ENCODE assay signal across 15 mouse cellular contexts in genomic region chr17:44328147-44328482, GRCm38 (mm10).
DNase-seq lines count a peak whose midpoint lies in the region; ATAC-seq and TF ChIP-seq lines count a peak whose summit lies in the region.
"Had no signal": no experiment of that assay in that cellular context is flagged by ENCODE, and none has a peak within 500 bp of the region (broad histone marks: within the 10 kb centered on the region; RNA-seq: fewer than 3 reads in every experiment).

No protein-coding gene starts in this region.

- 29% methylated on average over 5 of the region's 5 CpGs for WGBS in forebrain, embryonic 15.5 days
- 87% methylated on average over 5 of the region's 5 CpGs for WGBS in forebrain, embryonic 10.5 days
- WGBS in midbrain, embryonic 14.5 days: 78% methylated on average over 5 of the region's 5 CpGs
- 80% methylated on average over 5 of the region's 5 CpGs for WGBS in midbrain, embryonic 13.5 days
- 49% methylated on average over 5 of the region's 5 CpGs for WGBS in hindbrain, postnatal 0 days
- 43% methylated on average over 5 of the region's 5 CpGs for WGBS in stomach, embryonic 16.5 days

- no peak for TF ChIP-seq CTCF in hindbrain, postnatal 0 days (IDR thresholded peaks at IDR 0.05; ENCODE audit: low read depth)

- no peaks in the 10 kb centered on the region for H3K9me3 ChIP-seq in forebrain, embryonic 15.5 days
- H3K9me3 ChIP-seq in forebrain, embryonic 10.5 days: no peaks in the 10 kb centered on the region
- no peaks in the 10 kb centered on the region for H3K9me3 ChIP-seq in midbrain, embryonic 14.5 days (ENCODE audit: control insufficient read depth, low read length)
- no peaks in the 10 kb centered on the region for H3K9me3 ChIP-seq in midbrain, embryonic 13.5 days
- H3K9me3 ChIP-seq in hindbrain, postnatal 0 days (ENCODE audit: low read length): no peaks in the 10 kb centered on the region
- H3K9me3 ChIP-seq in stomach, embryonic 16.5 days (replicated peaks; ENCODE audit: control insufficient read depth, low read length): no peaks in the 10 kb centered on the region
- H3K9me3 ChIP-seq: heart, embryonic 13.5 days had no signal

- DNase-seq in forebrain, embryonic 10.5 days (ENCODE audit: extremely low spot score, low spot score): no peak
- peak; percentile 17 for DNase-seq in midbrain, embryonic 14.5 days
- peak; percentile 7 for DNase-seq in hindbrain, postnatal 0 days (ENCODE audit: low spot score)
- no peak for DNase-seq in right cerebral cortex, adult 2 months (ENCODE audit: low spot score in 2 of 2)
- DNase-seq: cerebellum, adult 8-10 months; gastrocnemius, adult 2 months; lung, postnatal 36 days; thymus, postnatal 14 days had no signal

- no peak overlapping the region for H3K9ac ChIP-seq in forebrain, embryonic 15.5 days (replicated peaks)
- H3K9ac ChIP-seq in midbrain, embryonic 14.5 days (replicated peaks; ENCODE audit: low read length): no peak overlapping the region
- H3K9ac ChIP-seq in midbrain, embryonic 13.5 days (replicated peaks): no peak overlapping the region
- no peak overlapping the region for H3K9ac ChIP-seq in hindbrain, postnatal 0 days (replicated peaks; ENCODE audit: low read length)
- H3K9ac ChIP-seq in stomach, embryonic 16.5 days (ENCODE audit: low read length): no peak overlapping the region; the same call in 1 of the 2 replicates
- H3K9ac ChIP-seq: heart, embryonic 13.5 days had no signal

- H3K4me3 ChIP-seq in forebrain, embryonic 15.5 days: no peak overlapping the region
- H3K4me3 ChIP-seq in forebrain, embryonic 10.5 days: no peak overlapping the region
- no peak overlapping the region for H3K4me3 ChIP-seq in midbrain, embryonic 14.5 days (replicated peaks; ENCODE audit: low read depth, low read length)
- H3K4me3 ChIP-seq in midbrain, embryonic 13.5 days (replicated peaks): no peak overlapping the region
- no peak overlapping the region for H3K4me3 ChIP-seq in hindbrain, postnatal 0 days (ENCODE audit: low read length)
- 0 out of 2 replicates have a peak overlapping the region, but pooled peaks have one; percentile 6 for H3K4me3 ChIP-seq in stomach, embryonic 16.5 days (replicated peaks; ENCODE audit: low read length)
- H3K4me3 ChIP-seq: gastrocnemius, adult 2 months; heart, embryonic 13.5 days; layer of hippocampus, adult 2 months had no signal

- no peak for ATAC-seq in forebrain, embryonic 15.5 days (replicated peaks)
- ATAC-seq in midbrain, embryonic 14.5 days (ENCODE audit: low FRiP score, low TSS enrichment): no peak
- no peak for ATAC-seq in midbrain, embryonic 13.5 days
- ATAC-seq in hindbrain, postnatal 0 days: no peak
- no peak for ATAC-seq in stomach, embryonic 16.5 days (ENCODE audit: insufficient read depth, low FRiP score)
- ATAC-seq in megakaryocyte progenitor cell, adult 5-6 weeks (replicated peaks; ENCODE audit: poor library complexity): no peak
- ATAC-seq: inflammation-experienced regulatory T-cells, adult 6 months had no signal

- no peaks in the 10 kb centered on the region for H3K36me3 ChIP-seq in forebrain, embryonic 15.5 days
- H3K36me3 ChIP-seq in forebrain, embryonic 10.5 days (replicated peaks): no peaks in the 10 kb centered on the region
- H3K36me3 ChIP-seq in midbrain, embryonic 14.5 days (ENCODE audit: control insufficient read depth, insufficient read depth, low read length): no peaks in the 10 kb centered on the region
- H3K36me3 ChIP-seq in midbrain, embryonic 13.5 days: no peaks in the 10 kb centered on the region
- no peaks in the 10 kb centered on the region for H3K36me3 ChIP-seq in hindbrain, postnatal 0 days (ENCODE audit: insufficient read depth, low read length)
- H3K36me3 ChIP-seq in stomach, embryonic 16.5 days (ENCODE audit: control insufficient read depth, insufficient read depth, low read length): no peaks in the 10 kb centered on the region
- H3K36me3 ChIP-seq: heart, embryonic 13.5 days had no signal

- peaks cover 8% of the 10 kb centered on the region for H3K4me1 ChIP-seq in forebrain, embryonic 15.5 days
- H3K4me1 ChIP-seq in forebrain, embryonic 10.5 days: peaks cover 12% of the 10 kb centered on the region
- H3K4me1 ChIP-seq in midbrain, embryonic 14.5 days (ENCODE audit: control insufficient read depth, insufficient read depth, low read length): 0 out of 2 replicates have a peak, but pooled peaks cover 4% of the 10 kb centered on the region
- H3K4me1 ChIP-seq in midbrain, embryonic 13.5 days (replicated peaks): peaks cover 4% of the 10 kb centered on the region; the same call in 1 of the 2 replicates
- no peaks in the 10 kb centered on the region for H3K4me1 ChIP-seq in hindbrain, postnatal 0 days (ENCODE audit: insufficient read depth, low read length)
- H3K4me1 ChIP-seq in stomach, embryonic 16.5 days (ENCODE audit: control insufficient read depth, insufficient read depth, low read length): peaks cover 7% of the 10 kb centered on the region; the same call in 1 of the 2 replicates
- H3K4me1 ChIP-seq: heart, embryonic 13.5 days had no signal

- peak overlapping the region; percentile 18 for H3K4me2 ChIP-seq in forebrain, embryonic 15.5 days (replicated peaks)
- no peak overlapping the region for H3K4me2 ChIP-seq in midbrain, embryonic 14.5 days (ENCODE audit: low read length)
- H3K4me2 ChIP-seq in midbrain, embryonic 13.5 days (replicated peaks): no peak overlapping the region
- peak overlapping the region; percentile 8; the same call in 1 of the 2 replicates for H3K4me2 ChIP-seq in hindbrain, postnatal 0 days (ENCODE audit: low read depth, low read length)
- peak overlapping the region; percentile 42 for H3K4me2 ChIP-seq in stomach, embryonic 16.5 days (ENCODE audit: low read depth, low read length)
- H3K4me2 ChIP-seq: heart, embryonic 13.5 days had no signal

- H3K27me3 ChIP-seq in forebrain, embryonic 15.5 days: no peaks in the 10 kb centered on the region
- H3K27me3 ChIP-seq in forebrain, embryonic 10.5 days (ENCODE audit: poor library complexity, severe bottlenecking): no peaks in the 10 kb centered on the region
- no peaks in the 10 kb centered on the region for H3K27me3 ChIP-seq in midbrain, embryonic 14.5 days (ENCODE audit: control insufficient read depth, insufficient read depth, low read length)
- H3K27me3 ChIP-seq in midbrain, embryonic 13.5 days: no peaks in the 10 kb centered on the region
- no peaks in the 10 kb centered on the region for H3K27me3 ChIP-seq in hindbrain, postnatal 0 days (ENCODE audit: insufficient read depth, low read length)
- H3K27me3 ChIP-seq in stomach, embryonic 16.5 days (ENCODE audit: control insufficient read depth, insufficient read depth, low read length): no peaks in the 10 kb centered on the region
- H3K27me3 ChIP-seq: heart, embryonic 13.5 days had no signal

- H3K27ac ChIP-seq in forebrain, embryonic 15.5 days (replicated peaks): no peak overlapping the region
- no peak overlapping the region for H3K27ac ChIP-seq in forebrain, embryonic 10.5 days
- H3K27ac ChIP-seq in midbrain, embryonic 14.5 days (replicated peaks; ENCODE audit: low read depth, low read length): no peak overlapping the region
- no peak overlapping the region for H3K27ac ChIP-seq in midbrain, embryonic 13.5 days
- H3K27ac ChIP-seq in hindbrain, postnatal 0 days: no peak overlapping the region
- H3K27ac ChIP-seq in stomach, embryonic 16.5 days (ENCODE audit: low read length): peak overlapping the region; percentile 51; the same call in 1 of the 2 replicates
- H3K27ac ChIP-seq: gastrocnemius, adult 2 months; heart, embryonic 13.5 days; layer of hippocampus, adult 2 months had no signal

Comparison
In these comparisons a context has a peak if more than half of its experiments do, and no peak if none do; other contexts are left out.
1. H3K4me2 ChIP-seq: peak in forebrain, embryonic 15.5 days (single experiment), hindbrain, postnatal 0 days (single experiment) and stomach, embryonic 16.5 days (single experiment); none in midbrain, embryonic 14.5 days (single experiment) and midbrain, embryonic 13.5 days (single experiment).
2. DNase-seq: peak in midbrain, embryonic 14.5 days (single experiment) and hindbrain, postnatal 0 days (single experiment); none in forebrain, embryonic 10.5 days (single experiment) and right cerebral cortex, adult 2 months (0 of 2).